Mouse (Mus musculus): ENCODE results near the gene Hdgfl2. TPM values are rescaled to one million over a fixed set of nuclear protein-coding genes. Genes with fewer than 3 reads are reported as not detected.

The Hdgfl2 gene
- polyA plus RNA-seq, 1 experiment from 2014 or later: 191 TPM

DNA sequence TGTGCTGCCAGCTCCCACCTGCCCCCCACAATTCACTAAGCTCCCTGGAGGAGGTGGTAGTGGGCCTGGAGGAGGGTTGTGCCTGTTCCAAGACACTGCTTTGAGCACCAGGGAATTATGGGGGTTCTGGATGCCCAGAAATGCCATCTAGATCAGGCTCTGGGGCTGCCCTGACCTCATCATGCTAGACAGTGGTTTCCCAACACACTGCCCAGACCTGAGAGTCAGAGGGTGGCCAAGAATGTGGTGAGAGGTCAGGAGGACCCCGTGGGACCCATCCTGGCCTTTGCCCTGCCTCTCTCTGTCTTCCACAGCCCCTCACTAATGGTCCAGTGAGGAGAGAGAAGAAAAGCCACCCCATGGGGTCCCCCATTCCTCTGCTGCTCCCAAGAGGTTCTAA is 31.6 kb downstream of the Hdgfl2 start:
- H3K36me3 ChIP-seq: no peaks in the 10 kb centered on the region
- H3K27ac ChIP-seq (replicated peaks): no peak overlapping the region
- peaks cover 10% of the 10 kb centered on the region; the same call in 1 of the 2 replicates for H3K4me1 ChIP-seq
- no peaks in the 10 kb centered on the region for H3K9me3 ChIP-seq (replicated peaks)
- 70% methylated on average over 1 of the region's 1 CpGs for WGBS
- DNase-seq (ENCODE audit: low spot score): no peak
- peaks cover 4% of the 10 kb centered on the region for H3K27me3 ChIP-seq (ENCODE audit: low read depth, poor library complexity, severe bottlenecking)
- no peak overlapping the region for H3K4me3 ChIP-seq

DNA sequence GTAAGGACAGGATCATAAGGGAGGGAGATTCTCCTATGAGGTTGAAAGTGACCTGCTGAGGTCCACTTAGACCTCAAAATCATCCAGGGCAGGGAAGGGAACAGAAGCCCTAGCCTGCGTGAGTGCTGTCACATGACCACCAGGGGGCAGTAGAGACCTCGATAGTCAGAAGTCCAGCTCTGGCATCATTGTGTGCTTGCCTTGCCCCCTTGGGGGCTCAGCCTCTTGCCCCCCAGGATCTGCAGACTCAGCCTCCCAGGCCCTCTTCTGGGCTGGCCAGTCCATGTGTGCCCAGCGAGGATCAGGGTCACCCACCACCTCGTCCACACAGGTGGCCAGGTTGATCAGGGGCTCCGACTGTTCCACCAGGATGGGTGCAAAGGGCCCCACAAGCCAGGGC is 32.4 kb downstream of the Hdgfl2 start:
- H3K4me3 ChIP-seq: no peak overlapping the region
- no peaks in the 10 kb centered on the region for H3K9me3 ChIP-seq (replicated peaks)
- DNase-seq (ENCODE audit: low spot score): peak; percentile 74
- peaks cover 12% of the 10 kb centered on the region for H3K27me3 ChIP-seq (ENCODE audit: low read depth, poor library complexity, severe bottlenecking)
- WGBS: 38% methylated on average over 5 of the region's 5 CpGs
- H3K4me1 ChIP-seq: peaks cover 10% of the 10 kb centered on the region; the same call in 1 of the 2 replicates
- no peaks in the 10 kb centered on the region for H3K36me3 ChIP-seq
- H3K27ac ChIP-seq (replicated peaks): no peak overlapping the region

DNA sequence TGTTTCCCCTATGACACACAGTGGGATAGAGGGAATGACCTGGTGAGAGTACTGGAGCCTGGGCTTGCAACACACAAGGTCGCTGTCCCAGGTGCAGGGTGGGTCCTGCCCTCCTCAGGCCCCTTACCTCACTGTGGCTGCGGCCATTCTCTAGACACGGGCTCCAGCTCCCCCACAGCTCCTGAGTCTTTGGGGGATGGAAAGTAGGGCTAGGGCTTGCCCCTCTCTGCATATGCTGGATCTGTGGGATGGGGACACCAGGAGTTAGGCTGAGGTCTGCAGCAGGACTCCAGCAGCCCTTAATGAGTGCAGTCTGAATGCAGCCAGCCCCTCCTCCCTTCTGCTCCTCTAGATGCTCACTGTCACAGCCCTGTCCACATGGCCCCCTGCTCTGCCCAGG is 33.3 kb downstream of the Hdgfl2 start:
- peaks cover 20% of the 10 kb centered on the region for H3K27me3 ChIP-seq (ENCODE audit: low read depth, poor library complexity, severe bottlenecking)
- 69% methylated on average over 3 of the region's 3 CpGs for WGBS
- DNase-seq (ENCODE audit: low spot score): no peak
- H3K4me3 ChIP-seq: no peak overlapping the region
- peaks cover 17% of the 10 kb centered on the region for H3K4me1 ChIP-seq
- no peaks in the 10 kb centered on the region for H3K9me3 ChIP-seq (replicated peaks)
- no peaks in the 10 kb centered on the region for H3K36me3 ChIP-seq
- no peak overlapping the region for H3K27ac ChIP-seq (replicated peaks)

DNA sequence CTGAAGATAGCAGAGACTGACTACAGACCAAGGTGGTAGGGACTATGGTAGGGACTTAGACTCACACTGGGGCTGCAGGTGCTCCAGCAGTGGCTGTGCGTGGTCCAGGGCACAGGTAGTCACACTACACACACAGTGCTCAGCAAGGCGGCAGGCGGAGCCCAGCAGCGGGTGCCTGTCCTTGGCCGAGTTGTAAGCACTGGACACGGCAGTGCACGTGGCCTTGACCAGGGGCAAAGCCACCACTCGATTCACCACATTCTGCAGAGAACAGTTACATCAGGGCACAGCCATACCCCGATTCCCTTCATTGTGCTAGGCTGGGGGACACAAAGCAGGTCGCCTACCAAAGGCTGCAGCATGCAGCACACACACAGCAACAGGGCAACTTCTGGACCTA is 36.8 kb downstream of the Hdgfl2 start:
- H3K27me3 ChIP-seq (ENCODE audit: low read depth, poor library complexity, severe bottlenecking): peaks cover 53% of the 10 kb centered on the region

DNA sequence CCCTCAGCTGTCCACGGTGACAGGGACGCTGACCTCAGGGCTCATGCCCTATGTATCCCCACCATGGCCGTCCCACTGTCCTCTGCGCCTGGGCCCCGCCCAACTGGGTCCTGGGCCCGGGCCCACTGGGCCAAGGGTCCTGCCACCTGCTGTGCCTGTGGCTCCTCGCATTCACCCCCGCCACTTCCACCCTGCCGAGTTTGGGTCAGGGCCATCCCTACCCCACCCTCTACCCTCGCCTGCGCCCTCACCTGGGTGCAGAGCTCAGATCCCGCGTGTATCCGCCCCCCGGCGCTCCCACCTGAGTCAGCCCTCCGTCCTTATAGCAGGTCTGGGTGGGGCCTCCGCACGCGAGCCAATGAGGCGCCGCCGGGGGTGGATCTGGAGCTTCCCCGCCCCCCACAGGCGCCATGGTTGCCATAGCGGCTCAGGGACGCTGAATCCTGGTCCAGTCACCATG is 37.8 kb downstream of the Hdgfl2 start, which contains the start of gene Plin5:
Gene Plin5 (minus strand): TSS at position 346 of the 460 bp plus-strand sequence.
- Histone ChIP-seq H3K9me3 (replicated peaks) (peaks cover 6% of the 10 kb centered on the region), H3K27ac (replicated peaks) (0 out of 2 replicates have a peak within 1 kb of the TSS, but pooled peaks have one; percentile 14), H3K36me3 (no peaks in the 10 kb centered on the region), H3K4me1 (peaks cover 30% of the 10 kb centered on the region), H3K4me3 (peak within 1 kb of the TSS; percentile 52), H3K27me3 (ENCODE audit: low read depth, poor library complexity, severe bottlenecking) (peaks cover 64% of the 10 kb centered on the region)
- WGBS: 2% methylated on average over 27 of the region's 27 CpGs
- DNase-seq (ENCODE audit: low spot score): peak; percentile 62

More for the DNA sequence above, 36.8 kb downstream of the Hdgfl2 start:
- 82% methylated on average over 10 of the region's 10 CpGs for WGBS
- H3K4me3 ChIP-seq: no peak overlapping the region
- DNase-seq (ENCODE audit: low spot score): no peak
- no peak overlapping the region for H3K27ac ChIP-seq (replicated peaks)
- H3K9me3 ChIP-seq (replicated peaks): no peaks in the 10 kb centered on the region
- no peaks in the 10 kb centered on the region for H3K36me3 ChIP-seq
- peaks cover 30% of the 10 kb centered on the region for H3K4me1 ChIP-seq

DNA sequence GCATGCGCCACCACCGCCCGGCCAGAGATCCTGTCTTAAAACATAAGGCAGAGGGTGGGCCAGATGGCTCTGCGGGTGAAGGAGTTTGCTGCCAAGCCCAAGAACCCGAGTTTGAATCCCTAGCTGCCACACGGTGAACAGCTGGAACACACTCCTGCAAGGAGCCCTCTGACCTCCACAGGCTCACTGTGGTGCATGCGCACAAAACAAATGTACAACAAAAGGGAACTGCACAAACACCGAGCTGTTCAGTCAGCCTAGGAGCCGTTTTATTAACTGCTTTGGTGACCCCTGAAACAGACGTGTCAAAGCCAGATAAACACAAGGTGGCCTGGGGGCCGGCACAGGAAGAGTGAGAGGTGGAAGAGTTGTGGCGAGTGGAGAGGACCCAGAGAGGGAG is 40.0 kb downstream of the Hdgfl2 start:
- peaks cover 86% of the 10 kb centered on the region for H3K27me3 ChIP-seq (ENCODE audit: low read depth, poor library complexity, severe bottlenecking)
- DNase-seq (ENCODE audit: low spot score): no peak
- peaks cover 27% of the 10 kb centered on the region for H3K4me1 ChIP-seq
- H3K27ac ChIP-seq (replicated peaks): no peak overlapping the region
- H3K36me3 ChIP-seq: 0 out of 2 replicates have a peak, but pooled peaks cover 3% of the 10 kb centered on the region
- WGBS: 54% methylated on average over 12 of the region's 12 CpGs
- H3K9me3 ChIP-seq (replicated peaks): peaks cover 22% of the 10 kb centered on the region
- H3K4me3 ChIP-seq: no peak overlapping the region; the same call in 1 of the 2 replicates

DNA sequence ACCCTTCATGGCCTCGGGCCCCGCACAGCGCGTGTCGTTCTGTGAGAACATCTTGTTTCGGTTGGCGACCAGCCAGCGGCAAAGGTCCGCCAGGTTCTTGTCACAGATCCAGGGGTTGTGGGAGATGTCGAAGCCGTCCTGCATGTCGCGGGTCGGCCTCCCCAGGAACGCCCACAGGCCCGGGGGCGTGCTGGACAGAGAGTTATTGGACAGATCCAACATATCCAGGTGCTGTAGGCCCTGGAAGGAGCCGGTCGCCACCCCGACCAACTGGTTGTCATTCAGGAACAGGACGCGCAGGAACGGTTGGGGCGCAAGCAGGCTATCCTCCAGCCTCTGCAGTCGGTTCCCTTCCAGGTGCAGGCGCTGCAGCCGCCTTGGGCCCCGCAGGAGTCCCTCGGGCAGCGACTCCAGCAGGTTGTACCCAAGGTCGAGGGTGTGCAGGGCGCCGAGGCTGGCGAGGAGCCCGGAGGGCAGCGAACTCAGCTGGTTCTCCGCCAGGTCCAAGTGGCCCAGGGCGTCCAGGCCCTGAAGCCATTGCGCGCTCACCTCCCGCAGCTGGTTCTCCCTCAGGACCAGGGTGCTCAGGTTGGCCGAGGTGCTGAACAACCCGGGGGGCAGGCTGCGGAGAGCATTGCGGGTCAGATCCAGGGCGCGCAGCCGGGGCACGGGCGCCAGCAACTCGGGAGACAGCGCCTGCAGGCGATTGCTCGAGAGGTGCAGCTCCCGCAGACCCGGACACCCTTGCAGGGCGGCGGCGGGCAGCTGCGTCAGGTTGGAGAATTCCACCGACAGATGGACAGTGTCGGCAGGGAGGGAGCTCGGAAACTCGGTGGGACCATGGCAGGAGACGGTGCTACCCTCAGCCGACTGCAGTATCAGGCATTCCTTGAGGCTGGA is 40.8 kb downstream of the Hdgfl2 start:
- peaks cover 22% of the 10 kb centered on the region for H3K9me3 ChIP-seq (replicated peaks)
- 0 out of 2 replicates have a peak, but pooled peaks cover 3% of the 10 kb centered on the region for H3K36me3 ChIP-seq
- 9% methylated on average over 66 of the region's 66 CpGs for WGBS
- peaks cover 31% of the 10 kb centered on the region for H3K4me1 ChIP-seq
- no peak overlapping the region for H3K27ac ChIP-seq (replicated peaks)
- peak overlapping the region; percentile 26 for H3K4me3 ChIP-seq
- DNase-seq (ENCODE audit: low spot score): no peak
- peaks cover 94% of the 10 kb centered on the region for H3K27me3 ChIP-seq (ENCODE audit: low read depth, poor library complexity, severe bottlenecking)

DNA sequence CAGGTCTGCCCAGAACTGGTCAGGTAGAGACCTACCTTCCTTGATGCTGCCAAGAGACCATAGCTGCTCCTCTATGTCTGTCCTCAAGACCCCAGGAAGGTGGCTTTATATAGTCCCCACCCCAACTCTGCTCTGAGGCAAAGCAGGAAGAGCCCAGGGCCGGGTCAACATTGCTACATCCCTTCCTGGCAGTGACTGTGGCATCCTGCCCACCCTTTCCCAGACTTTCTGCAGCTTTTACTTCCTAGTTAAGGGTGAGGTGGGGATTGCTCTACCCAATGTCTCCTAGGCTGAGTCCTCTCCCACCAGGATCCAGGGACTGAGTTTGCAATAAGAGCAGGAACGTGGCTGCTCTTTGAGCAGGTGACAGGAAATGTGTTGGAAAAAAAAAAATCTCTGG is 42.4 kb downstream of the Hdgfl2 start, which contains the start of gene Lrg1:
Gene Lrg1 (minus strand): TSS at position 176 of the 400 bp plus-strand sequence.
- H3K9me3 ChIP-seq (replicated peaks): peaks cover 22% of the 10 kb centered on the region
- H3K36me3 ChIP-seq: 0 out of 2 replicates have a peak, but pooled peaks cover 3% of the 10 kb centered on the region
- no peak for DNase-seq (ENCODE audit: low spot score)
- peaks cover 89% of the 10 kb centered on the region for H3K27me3 ChIP-seq (ENCODE audit: low read depth, poor library complexity, severe bottlenecking)
- peaks cover 31% of the 10 kb centered on the region for H3K4me1 ChIP-seq
- H3K27ac ChIP-seq (replicated peaks): no peak within 1 kb of the TSS
- 70% methylated on average over 2 of the region's 2 CpGs for WGBS
- H3K4me3 ChIP-seq: no peak within 1 kb of the TSS; the same call in 1 of the 2 replicates

DNA sequence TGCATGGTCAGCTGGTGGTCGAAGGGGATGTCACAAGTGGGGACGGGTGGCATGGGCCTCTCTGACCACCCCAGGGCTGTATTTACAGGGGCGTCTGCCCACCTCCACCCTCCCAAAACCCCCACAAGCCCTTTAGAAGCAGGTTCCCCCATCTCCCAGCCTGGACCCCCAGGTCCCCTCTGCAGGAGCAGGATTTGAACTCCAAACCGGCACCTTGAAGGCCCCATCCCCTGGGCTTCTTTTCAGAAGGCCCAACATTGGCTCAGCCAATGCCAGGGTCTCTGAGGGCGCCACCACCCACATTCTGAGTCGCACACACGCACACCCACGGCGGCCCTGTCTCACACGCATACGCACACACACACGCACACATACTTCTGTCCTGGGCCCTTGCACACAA is 43.7 kb downstream of the Hdgfl2 start:
- no peak for DNase-seq (ENCODE audit: low spot score)

DNA sequence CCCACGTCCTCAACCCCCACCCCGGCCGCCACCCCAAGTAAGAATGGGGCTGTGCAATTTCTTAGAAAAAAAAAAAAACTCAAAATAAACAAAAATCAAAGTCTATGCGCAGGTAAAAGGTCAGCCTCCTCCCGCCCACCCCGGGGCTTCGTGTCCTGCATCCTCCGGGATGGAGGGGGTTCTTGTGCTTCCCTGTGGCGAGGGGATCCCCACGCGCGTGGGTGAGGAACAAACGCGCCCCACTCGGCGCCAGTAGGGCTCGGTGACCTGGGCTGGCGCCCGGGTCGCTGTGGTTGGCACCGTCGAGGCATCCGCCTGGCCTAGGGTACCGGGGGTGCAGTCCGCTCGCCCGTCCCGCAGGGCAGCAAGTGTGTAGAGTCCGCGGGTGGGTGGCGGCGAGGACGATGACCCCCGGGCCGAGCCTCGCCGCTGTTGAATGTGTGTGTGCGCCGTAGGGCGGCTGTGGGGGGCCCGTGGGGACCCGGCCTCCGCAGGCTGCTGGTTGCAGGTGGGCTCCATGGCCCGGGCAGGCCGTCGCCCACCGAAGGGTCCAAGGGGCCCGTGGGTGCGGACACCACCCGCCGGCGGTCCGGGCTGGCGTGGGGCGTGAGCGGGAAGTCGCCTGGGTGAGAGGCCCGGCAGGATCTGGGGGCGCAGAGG is 44.4 kb downstream of the Hdgfl2 start:
- Histone ChIP-seq H3K4me1 (peaks cover 24% of the 10 kb centered on the region), H3K27ac (replicated peaks) (peak overlapping the region; percentile 66), H3K27me3 (ENCODE audit: low read depth, poor library complexity, severe bottlenecking) (peaks cover 71% of the 10 kb centered on the region), H3K36me3 (0 out of 2 replicates have a peak, but pooled peaks cover 7% of the 10 kb centered on the region), H3K9me3 (replicated peaks) (peaks cover 22% of the 10 kb centered on the region), H3K4me3 (peak overlapping the region; percentile 53)
- WGBS: 48% methylated on average over 54 of the region's 59 CpGs
- DNase-seq (ENCODE audit: low spot score): no peak

More for the DNA sequence above, 43.7 kb downstream of the Hdgfl2 start:
- 0 out of 2 replicates have a peak, but pooled peaks cover 7% of the 10 kb centered on the region for H3K36me3 ChIP-seq
- H3K4me3 ChIP-seq: no peak overlapping the region
- peaks cover 24% of the 10 kb centered on the region for H3K4me1 ChIP-seq
- H3K9me3 ChIP-seq (replicated peaks): peaks cover 22% of the 10 kb centered on the region
- 88% methylated on average over 12 of the region's 12 CpGs for WGBS
- no peak overlapping the region for H3K27ac ChIP-seq (replicated peaks)
- H3K27me3 ChIP-seq (ENCODE audit: low read depth, poor library complexity, severe bottlenecking): peaks cover 78% of the 10 kb centered on the region

DNA sequence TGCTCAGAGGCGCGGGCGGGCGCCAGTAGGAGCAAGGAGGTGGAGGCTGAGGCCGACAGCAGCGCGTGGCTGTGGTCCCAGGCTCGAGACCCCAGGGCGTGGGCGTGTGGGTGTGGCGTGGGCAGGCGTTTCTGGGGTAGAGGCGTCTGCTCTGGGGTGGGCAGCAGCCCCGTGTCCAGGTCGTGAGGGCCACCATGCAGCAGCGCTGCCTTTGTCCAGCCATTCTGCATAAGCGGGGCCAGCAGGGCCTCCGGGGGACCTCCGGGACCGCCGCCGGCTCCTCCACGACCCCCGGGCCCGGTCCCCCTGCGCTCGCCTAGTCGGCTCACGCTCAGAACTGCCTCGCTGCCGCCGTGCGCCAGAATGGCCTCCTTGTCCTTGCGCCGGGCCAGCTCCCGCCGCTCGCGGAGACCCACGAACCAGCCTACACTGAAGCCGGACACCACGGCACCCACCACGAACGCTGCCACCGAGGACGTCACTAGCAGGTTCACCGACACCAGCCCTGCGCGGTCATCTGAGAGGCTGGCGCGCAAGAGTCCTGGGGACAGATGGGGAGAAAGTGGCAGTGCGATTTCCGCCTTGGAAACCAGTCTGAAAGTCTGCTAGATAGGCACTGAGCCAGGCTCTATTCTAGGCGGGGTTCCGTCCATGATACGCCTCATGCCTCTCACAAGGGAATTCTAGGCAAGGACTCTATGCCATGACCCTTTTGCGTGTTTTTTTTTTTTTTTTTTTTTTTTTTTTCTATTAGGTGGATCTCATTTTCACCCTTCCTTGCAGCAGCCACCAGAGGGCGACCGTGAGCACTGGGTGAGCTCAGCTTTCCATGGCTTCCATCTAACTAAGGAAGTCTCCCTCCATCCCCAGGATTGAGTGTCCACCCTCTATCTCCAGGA is 45.2 kb downstream of the Hdgfl2 start:
- H3K36me3 ChIP-seq: 0 out of 2 replicates have a peak, but pooled peaks cover 7% of the 10 kb centered on the region
- peaks cover 23% of the 10 kb centered on the region for H3K4me1 ChIP-seq
- H3K27ac ChIP-seq (replicated peaks): peak overlapping the region; percentile 66
- 13% methylated on average over 59 of the region's 59 CpGs for WGBS
- H3K9me3 ChIP-seq (replicated peaks): peaks cover 22% of the 10 kb centered on the region
- peaks cover 63% of the 10 kb centered on the region for H3K27me3 ChIP-seq (ENCODE audit: low read depth, poor library complexity, severe bottlenecking)
- H3K4me3 ChIP-seq: peak overlapping the region; percentile 53
- DNase-seq (ENCODE audit: low spot score): peak; percentile 58

DNA sequence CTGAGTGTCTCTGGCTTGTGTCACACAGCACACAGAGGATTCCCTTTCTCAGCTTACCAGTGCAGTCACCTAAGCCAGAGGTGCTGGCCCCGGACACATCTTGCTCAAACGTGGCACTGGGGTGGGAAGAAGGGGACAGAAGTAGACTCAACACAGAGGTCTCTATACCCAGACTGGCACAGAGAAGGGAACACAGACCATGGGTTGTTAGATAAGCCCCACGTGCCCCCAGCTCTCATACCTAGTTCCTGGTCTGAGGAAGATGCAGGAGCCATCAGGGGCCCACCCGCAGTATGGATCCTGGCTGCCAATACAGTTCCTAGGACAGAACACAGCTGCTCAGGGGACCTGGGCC is 45.8 kb downstream of the Hdgfl2 start:
- Histone ChIP-seq H3K27ac (replicated peaks) (no peak overlapping the region), H3K36me3 (0 out of 2 replicates have a peak, but pooled peaks cover 7% of the 10 kb centered on the region), H3K9me3 (replicated peaks) (peaks cover 22% of the 10 kb centered on the region), H3K4me3 (no peak overlapping the region), H3K4me1 (peaks cover 17% of the 10 kb centered on the region), H3K27me3 (ENCODE audit: low read depth, poor library complexity, severe bottlenecking) (peaks cover 57% of the 10 kb centered on the region)
- no peak for DNase-seq (ENCODE audit: low spot score)
- 84% methylated on average over 4 of the region's 4 CpGs for WGBS

Data from midbrain, embryonic 10.5 days (tissue).